Mouse (Mus musculus): Measurements from ENCODE around the gene Dock4.

DNA sequence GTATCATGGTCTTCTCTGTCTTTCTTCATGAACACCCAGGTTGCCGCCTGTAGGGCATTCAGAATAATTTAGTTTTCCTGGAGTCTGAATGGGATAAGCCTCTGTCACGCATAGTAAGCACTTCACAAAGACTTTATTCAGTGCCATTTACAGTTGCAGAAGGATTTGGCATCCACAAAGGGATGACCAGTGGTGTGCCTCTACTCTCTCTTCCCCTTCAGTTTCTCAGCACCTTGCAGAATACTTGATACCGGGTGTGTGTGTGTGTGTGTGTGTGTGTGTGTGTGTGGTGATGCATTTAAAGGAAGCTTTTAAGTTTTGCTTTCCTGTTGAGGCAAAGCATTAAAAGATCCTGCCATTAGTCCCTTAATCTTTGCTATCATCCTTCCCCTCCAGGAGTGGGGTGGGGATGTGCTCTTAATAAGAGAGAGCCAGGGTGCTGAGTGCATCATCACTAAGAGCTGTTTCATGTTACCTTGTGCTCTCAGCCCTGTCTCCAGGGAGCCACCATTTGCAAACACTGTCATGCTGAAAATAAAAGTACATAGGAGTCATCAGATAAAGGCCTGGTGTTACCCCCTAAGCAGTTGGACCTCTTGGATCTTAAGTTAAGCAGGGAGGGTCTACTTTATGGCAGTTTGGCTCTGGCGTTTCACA lies 211.6 kb downstream of the Dock4 start:
- no peak for TF ChIP-seq POLR2A (IDR thresholded peaks at IDR 0.05; ENCODE audit: control insufficient read depth, extremely low read depth, insufficient read depth, low read length, poor library complexity)
- TF ChIP-seq CTCF (IDR thresholded peaks at IDR 0.05; ENCODE audit: borderline replicate concordance, control insufficient read depth, extremely low read depth, insufficient read depth, low read length, poor library complexity): no peak
